Mouse (Mus musculus) spleen, adult 2 months (tissue): ENCODE data around the gene Nceh1. TPM values are rescaled to one million over a fixed set of nuclear protein-coding genes. Genes with fewer than 3 reads are reported as not detected.

Experiments
- DNase-seq, 2 experiments: peaks; one replicate each; pipeline versions ENCODE4 v3.0.0 to v3.0.0-alpha.2; 2012 to 2021; ENCODE audit warnings: low spot score in 2 of 2, low read depth in 1 of 2
- H3K27ac ChIP-seq: fragments of 200-500 bp; 2 replicates; pipeline ENCODE4 v1.5.1; 2012; ENCODE audit warnings: low read length, inconsistent platforms; ENCODE audit not compliant: insufficient read depth
- H3K27me3 ChIP-seq: fragments of 200-500 bp; 2 replicates; pipeline ENCODE4 v1.6.1; 2012; ENCODE audit warnings: mild to moderate bottlenecking, moderate library complexity, low read length, inconsistent platforms; ENCODE audit not compliant: control insufficient read depth, insufficient read depth
- H3K36me3 ChIP-seq: fragments of 200-500 bp; 2 replicates; pipeline ENCODE4 v1.6.1; 2012; ENCODE audit warnings: mild to moderate bottlenecking, low read length, inconsistent platforms; ENCODE audit not compliant: control insufficient read depth, insufficient read depth
- H3K4me1 ChIP-seq: fragments of 200-500 bp; 2 replicates; pipeline ENCODE4 v1.6.1; 2011; ENCODE audit warnings: inconsistent platforms; ENCODE audit not compliant: control insufficient read depth, insufficient read depth, insufficient read length
- H3K4me3 ChIP-seq: fragments of 200-500 bp; 2 replicates; pipeline ENCODE4 v1.5.1; 2011; ENCODE audit warnings: mild to moderate bottlenecking, inconsistent platforms; ENCODE audit not compliant: insufficient read depth, insufficient read length; ENCODE audit errors: extremely low read depth
- CTCF ChIP-seq: fragments of 200-500 bp; IDR thresholded peaks from 2 replicates; pipeline ENCODE4 v1.5.1; 2011; ENCODE audit warnings: mild to moderate bottlenecking, inconsistent platforms; ENCODE audit not compliant: insufficient read depth, insufficient read length, insufficient replicate concordance; ENCODE audit errors: extremely low read depth
- POLR2A ChIP-seq: fragments of 200-500 bp; IDR thresholded peaks from 2 replicates; pipeline ENCODE4 v1.6.1; 2011; ENCODE audit warnings: low read depth, low read length, inconsistent platforms
- WGBS: fragments of 180-500 bp; shearing (Covaris S2); methylation state at CpG from one replicate; pipeline ENCODE4 v1.1.7; 2018; 5-methylcytosine and 5-hydroxymethylcytosine counted together
- polyA plus RNA-seq: library from polyadenylated mRNA; depleted of rRNA; stranded (reverse); fragments of >200 nt; gene quantifications from 2 replicates; pipeline ENCODE4 v1.2.3, GENCODE M21; 2012

The Nceh1 gene
- polyA plus RNA-seq, 1 experiment: 23.0 TPM

GRCm38 (mm10) chr3:27162410-27162804 is 20.4 kb upstream of the Nceh1 start:
- 76% methylated on average over 2 of the region's 2 CpGs for WGBS
- no peaks in the 10 kb centered on the region for H3K27me3 ChIP-seq
- H3K4me3 ChIP-seq: no peak overlapping the region
- DNase-seq: no peak
- H3K27ac ChIP-seq: no peak overlapping the region
- no peaks in the 10 kb centered on the region for H3K4me1 ChIP-seq
- TF ChIP-seq CTCF: no peak
- no peak for TF ChIP-seq POLR2A
- H3K36me3 ChIP-seq: no peaks in the 10 kb centered on the region

- DNase-seq: no peak
- no peak overlapping the region for H3K4me3 ChIP-seq
- no peaks in the 10 kb centered on the region for H3K27me3 ChIP-seq
- H3K4me1 ChIP-seq: no peaks in the 10 kb centered on the region
- no peaks in the 10 kb centered on the region for H3K36me3 ChIP-seq
- H3K27ac ChIP-seq: no peak overlapping the region
- 77% methylated on average over 3 of the region's 3 CpGs for WGBS
- no peak for TF ChIP-seq POLR2A
- no peak for TF ChIP-seq CTCF
Observed at GRCm38 (mm10) chr3:27165481-27166065, 17.2 kb upstream of the Nceh1 start.

GRCm38 (mm10) chr3:27170257-27170656 is 12.5 kb upstream of the Nceh1 start:
- no peak for TF ChIP-seq CTCF
- no peak for TF ChIP-seq POLR2A
- DNase-seq: no peak
- no peaks in the 10 kb centered on the region for H3K4me1 ChIP-seq
- WGBS: 84% methylated on average over 1 of the region's 1 CpGs
- no peak overlapping the region for H3K4me3 ChIP-seq
- no peak overlapping the region for H3K27ac ChIP-seq
- no peaks in the 10 kb centered on the region for H3K27me3 ChIP-seq
- H3K36me3 ChIP-seq: no peaks in the 10 kb centered on the region

GRCm38 (mm10) chr3:27179711-27180110 is 3.1 kb upstream of the Nceh1 start:
- WGBS: 83% methylated on average over 8 of the region's 8 CpGs
- DNase-seq: no peak
- H3K27ac ChIP-seq: no peak overlapping the region

GRCm38 (mm10) chr3:27183601-27184175 is 923 bp downstream of the Nceh1 start:
- WGBS: 12% methylated on average over 19 of the region's 19 CpGs
- Histone ChIP-seq H3K4me3 (peak overlapping the region; percentile 77), H3K36me3 (0 out of 2 replicates have a peak, but pooled peaks cover 1% of the 10 kb centered on the region), H3K4me1 (no peaks in the 10 kb centered on the region), H3K27me3 (no peaks in the 10 kb centered on the region), H3K27ac (no peak overlapping the region)
- DNase-seq: no peak
- TF ChIP-seq CTCF: no peak
- no peak for TF ChIP-seq POLR2A

More at GRCm38 (mm10) chr3:27179711-27180110, 3.1 kb upstream of the Nceh1 start:
- Histone ChIP-seq H3K4me3 (no peak overlapping the region), H3K36me3 (no peaks in the 10 kb centered on the region), H3K27me3 (no peaks in the 10 kb centered on the region), H3K4me1 (no peaks in the 10 kb centered on the region)
- TF ChIP-seq POLR2A: no peak
- TF ChIP-seq CTCF: no peak

- Histone ChIP-seq H3K4me3 (no peak overlapping the region), H3K27ac (no peak overlapping the region), H3K4me1 (peaks cover 4% of the 10 kb centered on the region; the same call in 1 of the 2 replicates), H3K36me3 (0 out of 2 replicates have a peak, but pooled peaks cover 1% of the 10 kb centered on the region), H3K27me3 (no peaks in the 10 kb centered on the region)
- 100% methylated on average over 1 of the region's 1 CpGs for WGBS
- no peak for TF ChIP-seq POLR2A
- TF ChIP-seq CTCF: no peak
- no peak for DNase-seq
Observed at GRCm38 (mm10) chr3:27188386-27188785, 5.6 kb downstream of the Nceh1 start.
